Mouse (Mus musculus) brain, embryonic 14.5 days (tissue): ENCODE results near the gene Rps6kb1.

Experiments used
- CTCF ChIP-seq: fragments of 200-500 bp; IDR thresholded peaks from 2 replicates; pipeline ENCODE4 v1.5.1; 2012; ENCODE audit warnings: inconsistent platforms, mild to moderate bottlenecking, moderate library complexity, borderline replicate concordance; ENCODE audit not compliant: insufficient read depth, insufficient read length; ENCODE audit errors: extremely low read depth
- POLR2A ChIP-seq: fragments of 200-500 bp; IDR thresholded peaks from 2 replicates; pipeline ENCODE4 v1.6.1; 2012; ENCODE audit warnings: mild to moderate bottlenecking, inconsistent platforms, borderline replicate concordance; ENCODE audit not compliant: poor library complexity, insufficient read depth, insufficient read length, severe bottlenecking; ENCODE audit errors: extremely low read depth

GRCm38 (mm10) chr11:86580319-86581113 is 35.9 kb upstream of the Rps6kb1 start:
- TF ChIP-seq POLR2A (no peak), CTCF (no peak)
